Mouse (Mus musculus) c-Kit-positive CD71-negative TER-119-negative erythroid progenitor cells, embryonic 14.5 days (primary cell): ENCODE measurements at regions not wholly inside any gene's neighbourhood (a gene's known extent, or its start where the extent isn't known, plus 50 kb on each side); places are given as distances from the start of the nearest gene placed in this dataset.

Experiments used
- DNase-seq: peaks from one replicate; pipeline ENCODE4 v3.0.0-alpha.2; 2013; ENCODE audit warnings: low read depth

DNA sequence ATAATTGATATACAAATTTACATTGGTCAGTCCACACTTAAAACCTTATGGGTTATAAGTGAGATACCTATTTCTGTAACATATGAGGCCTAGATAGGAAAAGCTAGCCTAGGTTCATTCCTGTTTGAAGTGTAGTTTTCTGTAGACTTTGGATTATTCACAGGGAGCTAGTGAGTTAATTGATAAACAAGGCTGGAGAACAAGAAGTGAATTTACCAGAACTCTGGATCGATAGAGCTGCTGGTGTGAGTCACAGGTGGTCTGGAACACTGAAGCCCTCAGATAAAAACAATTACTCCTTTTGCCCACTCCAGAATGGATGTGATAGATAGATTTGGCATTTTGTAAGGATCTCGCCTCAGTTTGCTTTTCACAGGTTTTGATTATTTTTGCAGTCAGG lies 62.0 kb upstream of the Rtl1 start:
- DNase-seq: no peak

DNA sequence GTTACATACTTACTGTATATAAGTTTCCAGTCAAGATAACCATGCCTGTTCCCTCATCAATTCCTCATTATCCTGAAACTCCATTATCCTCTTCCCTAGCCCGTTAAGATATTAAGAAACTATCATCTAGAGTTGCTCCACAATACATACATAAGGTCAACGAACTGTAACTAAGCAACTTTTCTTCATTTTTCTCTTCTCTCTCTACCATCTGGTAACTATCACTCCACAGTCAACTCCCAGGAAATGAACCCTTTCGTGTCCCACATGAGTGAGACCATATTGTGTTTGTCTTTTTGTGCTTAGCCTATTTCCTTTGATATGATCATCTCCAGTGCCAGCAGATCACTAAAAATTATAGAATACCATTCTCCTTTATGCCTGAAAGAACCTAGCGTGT lies 74.6 kb upstream of the Rtl1 start:
- no peak for DNase-seq

DNA sequence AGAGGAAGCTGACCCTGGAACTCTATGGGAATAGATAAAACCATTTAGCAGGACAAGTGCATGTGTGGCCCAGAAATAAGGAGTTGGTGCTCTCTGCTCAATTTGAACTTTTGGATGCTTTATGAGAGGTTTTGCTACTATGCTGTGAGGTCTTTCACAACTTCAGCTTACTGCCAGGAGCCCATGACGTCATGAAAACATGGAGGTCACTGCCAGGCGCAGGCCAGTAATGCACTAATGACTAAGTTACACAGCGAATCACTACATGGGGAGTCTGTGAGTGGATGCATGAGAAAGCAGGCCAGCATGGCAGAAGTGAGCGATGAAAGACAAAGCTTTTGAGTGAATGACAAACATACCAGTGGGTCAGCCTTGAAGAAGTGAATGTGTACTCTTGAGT lies 93.9 kb upstream of the Rtl1 start:
- DNase-seq: no peak

DNA sequence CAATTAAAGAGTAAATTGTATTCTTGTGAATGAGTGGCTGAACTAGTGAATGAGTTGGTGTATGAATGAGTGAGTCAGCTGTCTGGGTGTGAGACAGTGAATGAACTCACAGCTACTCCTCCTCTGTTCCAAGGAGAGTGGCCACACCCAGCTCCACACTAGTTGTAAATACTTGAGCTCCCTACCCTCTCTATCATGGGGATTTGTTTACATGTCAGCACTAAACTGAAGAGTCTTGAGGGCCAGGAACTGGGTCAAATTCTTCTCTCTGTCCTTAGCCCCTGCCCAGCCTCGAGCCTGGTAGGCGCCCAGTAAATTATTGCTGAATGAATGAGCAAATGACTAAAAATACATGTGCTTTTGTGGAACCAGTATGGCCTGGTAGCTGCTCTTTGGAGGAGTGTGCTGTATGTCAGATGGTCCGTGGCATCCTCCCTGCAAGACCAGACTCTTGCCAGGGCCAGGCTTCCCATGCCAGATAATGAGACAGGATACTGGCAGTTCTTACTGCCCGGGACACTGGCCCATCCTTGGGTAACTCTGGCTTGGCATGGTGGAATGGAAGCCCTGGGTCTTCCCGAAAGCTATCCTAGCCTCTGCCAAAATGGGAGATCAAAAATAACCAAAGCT lies 94.8 kb upstream of the Rtl1 start:
- DNase-seq: no peak

DNA sequence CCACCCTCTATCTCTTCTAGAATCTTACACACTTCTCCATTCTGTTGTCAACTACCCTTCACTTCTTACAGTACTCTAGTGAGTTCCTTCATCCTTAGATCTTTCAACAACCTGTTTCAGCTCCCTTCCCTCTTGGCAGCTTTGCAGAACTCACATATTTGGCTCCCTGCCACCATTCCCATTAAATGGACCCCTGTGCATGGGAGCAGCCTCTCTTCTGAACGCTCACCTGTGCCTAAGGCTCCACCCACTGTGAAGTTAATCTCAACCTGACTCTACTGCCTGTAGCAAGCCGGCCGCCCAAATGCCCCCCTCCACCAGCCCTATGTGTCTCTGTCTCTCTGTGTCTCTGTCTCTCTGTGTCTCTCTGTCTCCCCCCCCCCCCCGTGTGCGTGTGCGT lies 106.7 kb upstream of the Rtl1 start:
- no peak for DNase-seq

DNA sequence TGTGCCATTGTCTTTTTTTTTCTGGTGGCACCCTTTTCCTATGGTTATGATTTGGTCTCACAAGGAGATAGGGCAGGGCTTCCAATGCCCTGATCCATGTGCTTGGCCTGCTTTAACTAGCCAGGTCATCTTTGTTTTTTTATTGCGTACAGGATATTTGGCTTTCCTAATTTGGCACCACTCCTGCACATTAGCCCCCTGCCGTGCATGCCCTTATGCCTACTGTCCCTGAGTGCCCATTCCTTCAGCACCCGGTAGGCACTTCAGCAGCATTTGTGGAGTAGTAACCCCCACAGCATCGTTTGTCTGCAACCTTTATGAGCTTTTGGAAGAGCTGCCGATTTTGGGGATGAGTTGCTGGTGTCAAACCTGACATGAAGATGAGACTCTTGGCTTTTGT lies 109.5 kb upstream of the Rtl1 start:
- DNase-seq: no peak

DNA sequence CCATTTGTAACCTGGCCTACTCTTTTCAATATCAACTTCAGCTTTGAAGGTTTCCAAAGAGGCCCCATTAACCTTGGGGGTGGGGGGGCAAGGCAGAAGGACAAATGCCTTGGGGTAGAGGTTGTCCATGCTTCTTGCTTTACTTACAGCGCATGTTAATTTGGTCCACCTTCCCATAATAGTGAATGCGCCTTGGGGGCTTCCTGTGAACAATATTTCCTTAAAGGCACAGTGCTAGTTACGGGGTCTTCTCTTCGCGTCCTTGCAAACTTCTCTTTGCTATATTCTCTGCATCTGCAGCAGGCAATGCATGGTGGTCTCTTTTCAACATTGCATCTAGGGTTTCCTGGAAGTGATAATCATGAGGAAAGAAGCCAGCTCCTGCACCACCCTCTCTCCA lies 111.3 kb upstream of the Rtl1 start:
- no peak for DNase-seq

DNA sequence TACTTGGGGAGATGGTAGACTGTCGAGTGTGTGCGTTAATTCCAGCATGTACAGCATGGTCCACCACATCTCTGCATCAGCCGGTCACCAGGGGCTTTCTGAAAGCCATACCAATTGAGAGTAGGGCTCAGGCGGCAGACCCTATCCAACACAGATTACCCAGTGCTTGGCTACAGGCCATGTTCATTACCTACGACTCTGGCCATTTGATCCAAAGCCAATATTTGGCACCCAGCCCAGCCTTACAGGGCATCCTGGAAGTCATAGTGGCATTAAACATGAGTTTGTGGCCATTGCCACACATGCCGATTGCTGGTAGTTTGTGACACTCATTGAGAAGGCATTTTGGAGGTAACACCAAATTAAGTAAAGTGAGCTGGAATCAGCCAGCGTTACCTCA lies 111.8 kb upstream of the Rtl1 start:
- no peak for DNase-seq

DNA sequence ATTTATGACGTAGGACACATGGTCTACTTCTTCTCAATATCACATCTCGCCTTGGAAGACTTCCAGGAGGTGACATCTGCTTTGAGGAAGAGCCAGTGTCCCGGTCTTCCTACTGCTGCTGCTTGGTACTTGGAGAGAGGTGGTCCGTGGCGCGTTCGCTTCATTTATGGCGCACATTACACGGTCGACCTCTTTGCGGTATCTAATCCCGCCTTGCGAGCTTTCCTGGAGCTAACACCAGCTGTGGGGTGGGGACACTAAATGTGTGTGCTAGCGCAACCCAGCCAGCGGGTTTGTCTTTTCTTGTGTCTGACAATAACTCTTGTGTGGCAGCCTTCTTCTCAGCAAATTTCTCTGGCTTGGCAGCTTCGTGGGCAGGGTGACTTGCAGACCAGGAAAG lies 112.3 kb upstream of the Rtl1 start:
- no peak for DNase-seq

DNA sequence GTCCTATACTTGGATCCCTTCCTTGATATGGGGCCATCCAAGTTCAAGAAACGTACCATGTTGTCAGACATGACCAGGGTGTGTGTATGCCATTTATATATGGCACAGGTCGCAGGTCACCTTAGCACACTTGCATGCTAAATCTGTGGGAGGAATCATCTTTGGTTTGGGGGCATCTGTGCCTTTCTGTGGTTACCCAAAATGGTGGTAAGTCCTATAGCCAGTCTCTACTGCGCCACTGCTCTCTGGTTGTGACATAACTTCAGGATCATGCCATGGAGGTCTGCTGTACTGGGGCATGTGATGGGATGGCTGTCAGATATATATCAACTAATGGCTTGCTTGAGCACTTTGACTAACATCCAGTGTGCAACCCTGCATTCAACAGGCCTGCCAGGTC lies 112.9 kb upstream of the Rtl1 start:
- DNase-seq: no peak

DNA sequence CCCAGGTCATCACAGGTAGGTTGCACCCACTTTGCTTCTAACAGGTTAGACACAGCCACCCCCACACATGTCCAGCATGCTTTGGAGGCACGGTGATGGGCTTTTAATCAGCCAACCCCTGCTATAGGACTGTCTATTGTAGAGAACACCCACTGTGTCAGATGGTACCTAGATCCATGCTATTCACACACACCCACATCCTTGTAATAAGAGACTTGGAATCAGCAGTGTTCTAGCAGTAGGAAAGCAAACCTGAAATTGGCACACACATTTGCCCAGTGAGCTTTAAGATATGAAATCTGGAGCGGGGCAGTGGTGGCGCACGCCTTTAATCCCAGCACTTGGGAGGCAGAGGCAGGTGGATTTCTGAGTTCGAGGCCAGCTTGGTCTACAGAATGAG lies 113.9 kb upstream of the Rtl1 start:
- no peak for DNase-seq

DNA sequence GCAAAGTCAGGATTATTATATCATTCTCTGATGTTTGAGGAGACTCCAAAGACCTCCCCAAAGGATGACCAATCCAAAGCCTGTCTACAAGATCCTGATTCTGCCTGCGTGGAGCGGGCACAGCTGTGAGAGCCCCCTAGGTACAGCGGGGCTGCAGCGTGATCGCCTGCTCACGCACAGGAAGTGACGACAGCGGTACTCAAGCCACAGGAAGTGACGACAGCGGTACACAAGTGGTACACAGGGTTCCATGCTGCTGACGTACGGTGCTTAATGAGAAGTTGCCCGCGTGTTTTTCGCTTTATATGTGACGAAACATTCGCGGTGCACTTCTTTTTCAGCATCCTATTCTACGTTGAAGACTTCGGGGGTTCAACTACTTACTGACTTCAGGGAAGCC lies 116.9 kb upstream of the Rtl1 start:
- DNase-seq: no peak

DNA sequence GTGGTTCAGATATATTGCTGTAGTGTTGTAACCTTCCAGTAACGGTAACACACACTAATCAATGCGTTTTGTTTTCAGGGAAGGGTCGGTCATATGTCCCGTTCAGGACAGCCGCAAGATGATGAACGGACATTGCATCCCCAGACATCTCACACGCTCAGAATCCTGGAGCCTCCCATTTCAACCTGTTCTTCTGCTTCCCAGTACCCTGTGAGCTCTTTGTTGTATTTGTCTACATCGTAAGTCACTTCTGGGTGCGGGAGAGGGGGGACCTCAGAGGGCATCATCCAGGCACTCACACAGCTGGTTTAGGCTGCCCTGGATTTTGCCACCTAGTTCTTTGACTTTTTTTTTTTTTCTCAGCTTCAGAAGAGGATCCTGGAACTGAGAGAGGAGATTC lies 117.9 kb upstream of the Rtl1 start:
- no peak for DNase-seq

DNA sequence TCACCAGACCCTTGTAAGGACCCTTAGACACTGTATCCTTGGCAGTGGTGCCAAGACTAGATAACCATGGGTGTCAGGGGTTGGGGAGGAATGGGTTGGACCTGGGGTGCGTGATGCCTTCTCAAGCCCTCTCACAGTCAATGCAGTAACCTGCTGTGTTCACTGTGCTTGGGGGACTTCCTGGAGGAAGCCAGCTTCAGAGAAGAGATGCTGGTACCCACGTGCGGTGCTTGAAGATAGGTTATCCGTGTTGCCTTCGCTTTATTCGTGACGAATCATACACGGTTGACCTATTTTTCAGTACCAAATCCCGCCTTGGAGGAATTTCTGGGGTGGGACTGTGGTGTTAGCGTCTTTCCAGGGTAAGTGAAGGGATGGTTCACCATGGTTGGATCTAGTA lies 138.1 kb upstream of the Rtl1 start:
- DNase-seq: no peak

DNA sequence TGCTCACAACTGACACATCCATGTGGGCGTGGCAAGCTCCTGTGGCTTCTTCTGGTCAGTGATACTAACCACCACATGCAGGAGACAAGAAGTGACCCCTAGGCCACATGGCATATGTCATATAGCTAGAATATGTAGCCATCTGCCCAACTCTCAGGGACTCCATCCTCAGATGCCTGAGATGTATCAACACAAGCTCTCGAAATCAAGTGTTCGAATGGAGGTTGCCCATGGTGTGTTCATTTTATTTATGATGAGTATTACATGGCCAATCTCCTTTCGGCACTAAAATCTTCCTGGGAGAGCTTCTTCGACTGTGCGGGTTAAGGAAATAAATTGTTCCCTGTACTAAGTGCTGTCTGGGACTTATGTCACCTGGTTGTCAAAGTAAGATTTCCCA lies 138.8 kb upstream of the Rtl1 start:
- no peak for DNase-seq

DNA sequence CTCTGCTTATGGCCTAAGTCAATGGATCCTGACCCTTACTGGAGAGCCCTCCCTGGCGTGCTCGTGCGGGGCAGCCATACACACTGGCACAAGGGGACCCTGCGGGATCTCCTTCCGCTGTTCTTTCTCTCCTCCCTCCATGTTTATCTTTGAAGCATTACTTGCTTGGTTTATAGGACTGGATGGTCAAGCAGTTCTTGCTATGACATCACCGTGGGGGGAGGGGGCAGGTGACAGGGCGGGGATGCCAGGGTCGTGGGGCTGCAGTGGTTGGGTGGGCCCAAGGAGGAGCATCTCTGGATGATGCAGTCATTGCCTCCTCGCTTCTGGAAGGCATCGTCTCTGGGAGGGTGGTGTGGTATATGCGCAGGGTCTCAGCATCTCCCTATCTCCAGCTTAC lies 142.4 kb upstream of the Rtl1 start:
- no peak for DNase-seq

DNA sequence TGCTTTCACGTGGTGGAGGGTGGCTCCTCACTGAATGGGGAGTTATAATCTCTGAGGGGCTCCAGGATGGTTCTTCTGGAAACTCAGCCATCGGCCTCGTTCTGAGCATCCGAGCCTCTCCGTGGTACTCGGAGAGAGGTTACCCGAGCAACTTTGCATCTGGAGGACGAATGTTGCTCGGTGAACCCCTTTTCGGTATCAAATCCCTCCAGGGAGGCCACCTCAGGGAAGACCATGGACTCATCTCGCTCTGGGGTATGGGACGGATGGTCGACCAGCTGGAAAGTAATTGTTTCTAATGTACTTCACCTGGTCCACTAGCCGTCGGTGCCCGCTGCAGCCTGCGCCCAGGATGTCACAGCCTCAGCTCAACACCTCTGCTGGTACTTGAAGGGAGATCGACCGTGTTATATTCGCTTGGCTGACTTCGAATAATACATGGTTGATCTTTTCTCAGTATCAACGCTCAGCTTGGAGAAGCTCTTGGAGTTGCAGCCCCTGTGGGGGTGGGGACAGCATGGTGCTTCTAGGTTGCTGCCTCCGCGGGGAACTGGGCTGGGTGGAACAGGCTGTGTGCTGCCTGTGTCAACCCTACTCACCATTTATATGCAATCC lies 143.0 kb upstream of the Rtl1 start:
- no peak for DNase-seq

DNA sequence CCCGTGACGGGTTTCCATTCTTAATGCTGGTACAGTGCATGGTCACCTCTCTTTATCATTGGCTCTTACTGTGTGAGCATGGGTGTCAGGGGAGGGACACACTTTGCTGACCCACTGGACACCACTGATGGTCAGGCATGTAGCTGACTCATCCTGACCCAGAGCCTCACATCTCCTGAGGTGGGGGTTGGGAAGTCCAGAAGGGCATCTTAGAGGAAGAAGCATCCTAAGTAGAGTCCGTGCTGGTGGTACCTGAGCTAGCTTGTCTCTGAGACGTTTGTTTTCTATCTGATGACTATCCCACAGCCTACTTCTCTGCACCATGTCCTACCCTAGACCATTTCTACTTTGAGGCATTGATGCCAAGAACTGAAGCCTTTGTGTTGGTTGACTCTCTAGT lies 144.1 kb upstream of the Rtl1 start:
- DNase-seq: no peak

DNA sequence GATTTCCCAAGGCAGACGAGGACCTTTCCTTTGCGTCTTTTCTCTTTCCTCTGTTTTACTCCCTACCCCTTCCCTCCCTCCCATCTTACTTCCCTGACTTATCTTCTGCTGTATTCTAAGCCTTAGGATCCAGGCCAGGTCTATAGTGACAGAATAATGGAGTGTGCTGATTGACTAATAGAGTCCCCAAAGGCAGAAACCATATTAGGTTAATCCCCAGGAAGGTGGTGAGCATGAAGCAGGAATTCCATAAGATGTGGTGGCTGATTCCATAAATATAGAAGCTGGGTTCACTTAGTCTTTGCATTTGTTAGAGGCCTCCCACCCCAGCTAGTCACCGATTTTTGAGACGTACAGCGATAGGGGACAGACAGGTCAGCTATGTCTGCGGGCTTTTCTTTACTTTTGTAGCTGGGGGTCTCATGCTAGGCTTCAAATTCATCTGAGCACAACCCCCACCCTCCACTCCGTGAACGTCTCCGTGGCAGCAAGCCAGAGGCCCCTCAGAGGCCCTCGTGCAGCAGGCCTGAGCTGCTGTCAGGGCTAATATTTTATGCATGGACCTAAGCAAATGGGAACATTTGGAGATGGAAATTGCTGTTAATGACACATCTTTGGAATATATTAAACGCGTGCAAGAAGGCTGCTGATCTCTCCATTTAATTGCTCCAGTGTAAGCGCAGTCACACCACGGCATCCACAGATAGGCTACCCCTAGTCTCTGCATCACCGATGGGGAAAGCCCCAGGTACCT lies 145.8 kb upstream of the Rtl1 start:
- DNase-seq: no peak

DNA sequence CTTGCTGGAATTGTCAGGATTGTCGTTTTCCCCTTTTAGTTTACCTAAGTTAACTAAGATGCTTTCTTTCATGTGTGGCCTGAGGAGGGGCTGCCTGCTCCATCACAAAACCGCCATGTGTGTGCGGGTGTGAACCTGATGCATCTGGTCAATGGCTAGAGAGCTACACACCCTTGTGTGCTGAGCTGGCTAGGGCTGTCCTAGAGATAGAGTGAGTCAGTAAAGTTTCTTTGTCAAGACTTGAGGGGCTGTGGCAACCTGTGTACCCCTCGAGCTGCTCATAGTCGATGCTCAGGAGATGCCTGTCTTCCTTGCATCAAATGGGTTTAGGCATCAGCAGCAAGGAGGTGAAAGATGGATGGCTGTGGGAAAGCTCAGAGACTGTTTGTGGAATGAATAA lies 147.1 kb upstream of the Rtl1 start:
- DNase-seq: no peak

DNA sequence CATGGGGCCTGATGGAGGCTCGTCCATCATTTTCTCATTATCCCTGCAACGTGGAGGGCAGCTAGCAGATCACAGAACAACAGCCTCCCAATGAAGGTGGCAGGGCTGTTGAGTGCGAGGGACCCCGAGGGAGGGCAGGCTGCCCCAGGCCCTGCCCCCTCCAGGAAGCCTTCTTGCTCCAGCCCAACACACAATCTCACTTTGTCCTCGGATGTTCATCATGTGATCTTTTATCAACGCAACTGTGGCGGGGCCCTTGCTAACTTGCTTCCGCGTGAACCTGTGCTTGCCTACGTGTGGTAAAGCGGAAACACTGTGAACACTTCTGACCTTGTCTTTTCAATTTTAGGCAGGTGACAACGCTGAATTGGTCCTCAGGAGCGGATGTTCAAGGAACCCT lies 147.6 kb upstream of the Rtl1 start:
- DNase-seq: no peak

DNA sequence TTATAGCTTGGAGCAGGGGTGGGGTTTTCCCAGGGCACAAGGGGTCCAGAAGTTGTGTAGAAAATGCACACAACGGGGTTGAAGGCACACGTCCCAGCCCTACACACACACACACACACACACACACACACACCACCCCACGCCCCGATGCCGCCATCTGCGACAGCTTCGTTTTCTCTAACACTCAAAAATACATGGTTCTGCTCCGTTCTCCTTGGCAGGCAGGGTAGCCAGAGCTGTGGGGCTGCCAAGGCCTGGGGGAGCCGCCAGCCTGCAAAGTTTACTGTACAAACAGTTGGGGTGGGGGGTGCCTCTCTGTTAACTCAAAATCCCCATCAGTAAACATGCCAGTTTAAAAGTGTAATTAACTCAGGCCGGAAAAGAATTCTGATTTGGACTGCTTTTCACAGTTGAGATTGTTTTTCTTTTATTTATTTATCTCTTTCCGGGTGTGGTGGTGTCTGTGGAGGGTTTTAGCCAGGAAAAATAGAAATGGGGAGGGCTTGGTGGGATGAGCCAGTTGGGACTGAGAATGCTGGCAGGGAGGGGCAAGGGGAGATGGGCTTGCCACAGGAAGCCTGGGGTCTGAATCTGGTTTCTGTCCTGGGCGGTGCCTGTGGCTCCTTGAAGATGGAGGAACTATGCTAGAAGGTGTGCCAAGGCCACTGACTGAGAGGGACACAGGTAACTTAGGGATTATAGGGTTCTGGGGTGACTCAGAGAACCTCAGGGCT lies 148.4 kb upstream of the Rtl1 start:
- DNase-seq: no peak

DNA sequence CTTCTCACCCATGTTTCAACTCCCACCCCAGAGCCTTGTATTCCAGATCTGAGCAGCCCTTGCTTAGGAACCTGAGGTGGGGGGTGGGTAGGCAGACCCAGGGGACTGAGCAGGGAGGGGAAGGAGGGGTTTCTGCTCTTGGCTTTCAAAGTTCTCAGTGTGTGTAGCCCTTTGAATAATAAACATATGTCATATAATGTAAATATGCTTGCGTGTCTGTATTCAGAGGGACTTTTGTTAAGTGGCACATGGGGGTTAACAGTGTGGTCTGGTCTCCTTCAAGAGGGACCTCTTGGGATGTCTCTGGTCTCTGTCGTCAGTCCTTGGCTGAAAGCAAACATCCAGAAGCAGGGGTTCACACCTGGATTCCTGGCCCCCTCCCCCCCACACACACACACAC lies 149.1 kb upstream of the Rtl1 start:
- no peak for DNase-seq
